Mouse (Mus musculus) CH12.LX (cell line): ENCODE results near the gene Rapgef2. TPM values are rescaled to one million over a fixed set of nuclear protein-coding genes. Genes with fewer than 3 reads are reported as not detected.

Experiments used
- DNase-seq: peaks from one replicate; pipeline ENCODE4 v3.0.0-alpha.2; 2013; ENCODE audit errors: extremely low read depth
- H3K27ac ChIP-seq: 2 replicates; pipeline ENCODE4 v1.5.1; 2012; ENCODE audit warnings: low read depth, mild to moderate bottlenecking, control low read depth, moderate library complexity; ENCODE audit not compliant: insufficient read depth
- H3K27me3 ChIP-seq: replicated peaks from 2 replicates; pipeline ENCODE3; 2012; ENCODE audit warnings: inconsistent platforms
- H3K36me3 ChIP-seq, 2 experiments: replicated peaks in 1 of 2; 2 replicates each; pipeline versions ENCODE3 to v1.6.1; 2012; ENCODE audit warnings: inconsistent platforms in 1 of 2, low read length in 1 of 2, mild to moderate bottlenecking in 1 of 2, mixed read lengths in 1 of 2, moderate library complexity in 1 of 2; ENCODE audit not compliant: control insufficient read depth in 1 of 2, insufficient read depth in 1 of 2
- H3K4me1 ChIP-seq, 2 experiments: 2 replicates each; pipeline ENCODE4 v1.6.1; 2012; ENCODE audit warnings: inconsistent platforms in 1 of 2, moderate library complexity in 1 of 2; ENCODE audit not compliant: insufficient read depth in 2 of 2, control insufficient read depth in 1 of 2
- H3K4me2 ChIP-seq: 2 replicates; pipeline ENCODE4 v1.6.1; 2012; ENCODE audit warnings: low read depth, mild to moderate bottlenecking, control low read depth; ENCODE audit not compliant: poor library complexity, insufficient read depth, severe bottlenecking
- H3K4me3 ChIP-seq, 3 experiments: fragments of 150-350 bp in 1 of 3; sonication (generic) in 1 of 3; replicated peaks in 1 of 3; 2 replicates each; pipeline versions ENCODE3 to v1.5.1; 2011 to 2012; ENCODE audit warnings: low read depth in 2 of 3, low read length in 2 of 3, mild to moderate bottlenecking in 2 of 3, moderate library complexity in 2 of 3, control low read depth in 1 of 3, improper control_type of control experiment in 1 of 3, inconsistent platforms in 1 of 3, mixed read lengths in 1 of 3; ENCODE audit not compliant: poor library complexity in 1 of 3
- H3K79me2 ChIP-seq: replicated peaks from 2 replicates; pipeline ENCODE4 v1.6.1; 2012; ENCODE audit warnings: mild to moderate bottlenecking, moderate library complexity; ENCODE audit not compliant: control insufficient read depth, poor library complexity, insufficient read depth, severe bottlenecking; ENCODE audit errors: extremely low read depth
- H3K9ac ChIP-seq: 2 replicates; pipeline ENCODE4 v1.6.1; 2012; ENCODE audit warnings: low read depth, mild to moderate bottlenecking, control low read depth, moderate library complexity; ENCODE audit not compliant: insufficient read depth
- H3K9me3 ChIP-seq: replicated peaks from 2 replicates; pipeline ENCODE3; 2012; ENCODE audit warnings: low read length, inconsistent platforms, mixed read lengths
- CHD1 ChIP-seq: IDR thresholded peaks from 2 replicates; pipeline ENCODE4 v1.6.1; 2012; ENCODE audit warnings: low read depth, low read length, improper control_type of control experiment, inconsistent platforms
- CHD2 ChIP-seq: IDR thresholded peaks from 2 replicates; pipeline ENCODE4 v1.6.1; 2011; ENCODE audit warnings: low read length, improper control_type of control experiment
- E2F4 ChIP-seq: IDR thresholded peaks from 2 replicates; pipeline ENCODE4 v1.6.1; 2011; ENCODE audit warnings: low read depth, low read length, improper control_type of control experiment; ENCODE audit not compliant: insufficient replicate concordance
- GABPA ChIP-seq: IDR thresholded peaks from 2 replicates; pipeline ENCODE4 v1.6.1; 2012; ENCODE audit warnings: low read depth, low read length, improper control_type of control experiment, inconsistent platforms; ENCODE audit not compliant: insufficient replicate concordance
- HCFC1 ChIP-seq: IDR thresholded peaks from 2 replicates; pipeline ENCODE4 v1.6.1; 2012; ENCODE audit warnings: low read depth, mild to moderate bottlenecking, inconsistent platforms, low read length, improper control_type of control experiment
- IRF4 ChIP-seq: IDR thresholded peaks from 2 replicates; pipeline ENCODE4 v1.6.1; 2014; ENCODE audit warnings: low read depth, mild to moderate bottlenecking, inconsistent platforms, low read length, improper control_type of control experiment
- JUND ChIP-seq: conservative IDR thresholded peaks from 2 replicates; pipeline ENCODE4 v1.6.1; 2011; ENCODE audit warnings: low read depth, low read length, improper control_type of control experiment
- KAT2A ChIP-seq: IDR thresholded peaks from 2 replicates; pipeline ENCODE4 v1.6.1; 2012; ENCODE audit warnings: low read length, improper control_type of control experiment, inconsistent platforms; ENCODE audit not compliant: insufficient replicate concordance
- MAX ChIP-seq: IDR thresholded peaks from 2 replicates; pipeline ENCODE4 v1.6.1; 2011; ENCODE audit warnings: low read length, improper control_type of control experiment
- MYC ChIP-seq: IDR thresholded peaks from 2 replicates; pipeline ENCODE4 v1.6.1; 2011; ENCODE audit warnings: low read depth, mild to moderate bottlenecking, improper control_type of control experiment, low read length
- NELFE ChIP-seq: IDR thresholded peaks from 2 replicates; pipeline ENCODE4 v1.6.1; 2011; ENCODE audit warnings: low read depth, low read length, improper control_type of control experiment
- NRF1 ChIP-seq: IDR thresholded peaks from 2 replicates; pipeline ENCODE4 v1.6.1; 2014; ENCODE audit warnings: low read depth, mild to moderate bottlenecking, inconsistent platforms, low read length, improper control_type of control experiment, moderate library complexity
- PAX5 ChIP-seq: IDR thresholded peaks from 2 replicates; pipeline ENCODE4 v1.6.1; 2012; ENCODE audit warnings: low read length, inconsistent platforms, mixed read lengths
- POLR2A ChIP-seq: IDR thresholded peaks from 2 replicates; pipeline ENCODE4 v1.6.1; 2011; ENCODE audit warnings: low read depth, mild to moderate bottlenecking, improper control_type of control experiment, low read length
- POLR2AphosphoS2 ChIP-seq: IDR thresholded peaks from 2 replicates; pipeline ENCODE4 v1.6.1; 2011; ENCODE audit warnings: low read depth, low read length, improper control_type of control experiment
- SMC3 ChIP-seq: IDR thresholded peaks from 2 replicates; pipeline ENCODE4 v1.6.1; 2011; ENCODE audit warnings: low read depth, low read length, improper control_type of control experiment
- TBP ChIP-seq: conservative IDR thresholded peaks from 2 replicates; pipeline ENCODE4 v1.6.1; 2011; ENCODE audit warnings: low read depth, low read length, improper control_type of control experiment
- ZC3H11A ChIP-seq: IDR thresholded peaks from 2 replicates; pipeline ENCODE4 v1.6.1; 2012; ENCODE audit warnings: low read depth, mild to moderate bottlenecking, inconsistent platforms, low read length, improper control_type of control experiment
- ZKSCAN1 ChIP-seq: IDR thresholded peaks from 2 replicates; pipeline ENCODE4 v1.6.1; 2012; ENCODE audit warnings: low read depth, inconsistent platforms, low read length, improper control_type of control experiment, borderline replicate concordance
- ZNF384 ChIP-seq: IDR thresholded peaks from 2 replicates; pipeline ENCODE4 v1.6.1; 2012; ENCODE audit warnings: low read depth, low read length, improper control_type of control experiment, inconsistent platforms
- dilution Hi-C: fragments of 300-500 bp; cut with MboI; formaldehyde crosslinking; loops from 2 replicates; pipeline ENCODE4 v1.14.3; 2020; ENCODE audit warnings: low sequenced_read_pairs; ENCODE audit not compliant: extremely low pct_unique_long_range_greater_than_20kb, extremely low pct_ligation_motif_present
- in situ Hi-C: fragments of 300-500 bp; cut with MboI; formaldehyde crosslinking; loops from 3 replicates; pipeline ENCODE4 v1.14.3; 2019; ENCODE audit warnings: low sequenced_read_pairs, low pct_ligation_motif_present, low pct_unique_long_range_greater_than_20kb, mixed read lengths
- polyA plus RNA-seq: library from polyadenylated mRNA; unstranded; fragments of >175 nt; gene quantifications from 2 replicates; pipeline ENCODE4 v1.2.1, GENCODE M21; 2012; ENCODE audit warnings: low read depth; ENCODE audit not compliant: insufficient read length
- total RNA-seq, 2 experiments: library from RNA; depleted of rRNA; stranded (reverse); fragments of 300-350 nt in 1 of 2; fragments of >200 nt in 1 of 2; gene quantifications; 2 replicates each; pipeline ENCODE4 v1.2.3; 2012 to 2014

The Rapgef2 gene
- total and polyA plus RNA-seq, 3 experiments = 0.72 to 3.1 (median 2.6) TPM

- H3K4me3 ChIP-seq = no peak overlapping the region
- dilution Hi-C loops = no loop called here
- DNase-seq = no peak
- no peaks in the 10 kb centered on the region for H3K4me1 ChIP-seq
- no peak overlapping the region for H3K9ac ChIP-seq
- peaks cover 0 to 21% of the 10 kb centered on the region in 2 experiments for H3K36me3 ChIP-seq
- no peak overlapping the region for H3K4me2 ChIP-seq
- H3K9me3 ChIP-seq = no peaks in the 10 kb centered on the region
- H3K27ac ChIP-seq = no peak overlapping the region
- in situ Hi-C loops = no loop called here
- no peaks in the 10 kb centered on the region for H3K27me3 ChIP-seq
- no peak for TF ChIP-seq ZKSCAN1
- no peak for TF ChIP-seq ZNF384
- TF ChIP-seq GABPA = no peak
- no peak for TF ChIP-seq MYC
- no peak for TF ChIP-seq JUND
- no peak for TF ChIP-seq MAX
- no peak for TF ChIP-seq PAX5
- TF ChIP-seq CHD1 = no peak
- TF ChIP-seq POLR2AphosphoS2 = no peak
- no peak for TF ChIP-seq POLR2A
- no peak for TF ChIP-seq IRF4
- TF ChIP-seq NRF1 = no peak
- no peak for TF ChIP-seq NELFE
- TF ChIP-seq, all 38 proteins: peak for 0
- H3K79me2 ChIP-seq = no peaks in the 10 kb centered on the region
Observed at GRCm38 (mm10) chr3:79101737-79102136, 184.6 kb downstream of the Rapgef2 start.

- peaks cover 0 to 21% of the 10 kb centered on the region in 2 experiments for H3K36me3 ChIP-seq
- dilution Hi-C loops (no loop called here), in situ Hi-C loops (no loop called here)
- no peak for DNase-seq
- H3K4me1 ChIP-seq = no peaks in the 10 kb centered on the region
- no peaks in the 10 kb centered on the region for H3K27me3 ChIP-seq
- no peaks in the 10 kb centered on the region for H3K79me2 ChIP-seq
- H3K4me3 ChIP-seq = no peak overlapping the region
- H3K9me3 ChIP-seq = no peaks in the 10 kb centered on the region
- no peak overlapping the region for H3K27ac ChIP-seq
- H3K9ac ChIP-seq = no peak overlapping the region
- no peak overlapping the region for H3K4me2 ChIP-seq
- TF ChIP-seq ZNF384 (no peak), E2F4 (no peak), ZKSCAN1 (no peak), HCFC1 (no peak), POLR2AphosphoS2 (no peak), TBP (no peak), NRF1 (no peak), SMC3 (no peak), GABPA (no peak), ZC3H11A (no peak), KAT2A (no peak), NELFE (no peak), CHD2 (no peak)
Observed at GRCm38 (mm10) chr3:79100831-79101230, 185.5 kb downstream of the Rapgef2 start.
